Mouse (Mus musculus) heart, embryonic 12.5 days (tissue): ENCODE results near the gene Edn3. TPM values are rescaled to one million over a fixed set of nuclear protein-coding genes. Genes with fewer than 3 reads are reported as not detected.

Experiments used
- ATAC-seq: fragments of 200-750 bp; cut with Nextera tagmentation; 2 replicates; pipeline ENCODE4 v1.8.0; 2017; ENCODE audit warnings: moderate TSS enrichment, moderate library complexity; ENCODE audit not compliant: insufficient number of reproducible peaks, low FRiP score
- H3K27ac ChIP-seq: fragments of 300-500 bp; sonication (generic); 2 replicates; pipeline ENCODE4 v1.5.1; 2016; ENCODE audit warnings: mild to moderate bottlenecking, moderate library complexity; ENCODE audit not compliant: poor library complexity, severe bottlenecking
- H3K27me3 ChIP-seq: fragments of 300-500 bp; sonication (generic); replicated peaks from 2 replicates; pipeline ENCODE4 v1.6.1; 2016; ENCODE audit warnings: mild to moderate bottlenecking, moderate library complexity
- H3K36me3 ChIP-seq: fragments of 300-500 bp; sonication (generic); 2 replicates; pipeline ENCODE4 v1.6.1; 2016; ENCODE audit warnings: mild to moderate bottlenecking, moderate library complexity
- H3K4me1 ChIP-seq: fragments of 300-500 bp; sonication (generic); replicated peaks from 2 replicates; pipeline ENCODE4 v1.6.1; 2016; ENCODE audit warnings: mild to moderate bottlenecking
- H3K4me2 ChIP-seq: fragments of 300-500 bp; sonication (generic); 2 replicates; pipeline ENCODE4 v1.6.1; 2016; ENCODE audit warnings: mild to moderate bottlenecking, moderate library complexity
- H3K4me3 ChIP-seq: fragments of 300-500 bp; sonication (generic); 2 replicates; pipeline ENCODE4 v1.5.1; 2016; ENCODE audit warnings: mild to moderate bottlenecking
- H3K9ac ChIP-seq: fragments of 300-500 bp; sonication (generic); 2 replicates; pipeline ENCODE4 v1.6.1; 2016; ENCODE audit warnings: mild to moderate bottlenecking, moderate library complexity
- H3K9me3 ChIP-seq: fragments of 300-500 bp; sonication (generic); replicated peaks from 2 replicates; pipeline ENCODE4 v1.6.1; 2016; ENCODE audit warnings: mild to moderate bottlenecking, moderate library complexity
- WGBS: fragments of 180-500 bp; shearing (Covaris S2); methylation state at CpG from one replicate; pipeline ENCODE4 v1.1.7; 2016; 5-methylcytosine and 5-hydroxymethylcytosine counted together
- polyA plus RNA-seq: library from polyadenylated mRNA; unstranded; fragments of >200 nt; fragmentation: Nextera tagmentation; extraction: Ambion mirVana; gene quantifications from 2 replicates; pipeline ENCODE4 v1.2.1, GENCODE M21; 2016

Gene Edn3
- polyA plus RNA-seq, 1 experiment from 2014 or later: 0.23 TPM

- no peak overlapping the region for H3K4me2 ChIP-seq
- H3K4me3 ChIP-seq: no peak overlapping the region
- no peak overlapping the region for H3K9ac ChIP-seq
- no peak overlapping the region for H3K27ac ChIP-seq
- no peaks in the 10 kb centered on the region for H3K4me1 ChIP-seq
- WGBS: 70% methylated on average over 2 of the region's 2 CpGs
- no peaks in the 10 kb centered on the region for H3K36me3 ChIP-seq
- ATAC-seq: no peak
- no peaks in the 10 kb centered on the region for H3K27me3 ChIP-seq
- 0 out of 2 replicates have a peak, but pooled peaks cover 5% of the 10 kb centered on the region for H3K9me3 ChIP-seq
Observed at GRCm38 (mm10) chr2:174796998-174797397, 36.6 kb downstream of the Edn3 start.

- no peak for ATAC-seq
- 67% methylated on average over 4 of the region's 4 CpGs for WGBS
- Histone ChIP-seq H3K4me2 (no peak overlapping the region), H3K4me1 (no peaks in the 10 kb centered on the region), H3K27ac (no peak overlapping the region), H3K9ac (no peak overlapping the region), H3K27me3 (no peaks in the 10 kb centered on the region), H3K36me3 (no peaks in the 10 kb centered on the region), H3K4me3 (no peak overlapping the region), H3K9me3 (0 out of 2 replicates have a peak, but pooled peaks cover 5% of the 10 kb centered on the region)
Observed at GRCm38 (mm10) chr2:174797495-174798068, 37.2 kb downstream of the Edn3 start.

- Histone ChIP-seq H3K4me3 (no peak overlapping the region), H3K4me2 (no peak overlapping the region), H3K27me3 (no peaks in the 10 kb centered on the region), H3K36me3 (no peaks in the 10 kb centered on the region), H3K27ac (no peak overlapping the region), H3K9ac (no peak overlapping the region), H3K9me3 (0 out of 2 replicates have a peak, but pooled peaks cover 8% of the 10 kb centered on the region), H3K4me1 (no peaks in the 10 kb centered on the region)
- ATAC-seq: no peak
- 88% methylated on average over 6 of the region's 6 CpGs for WGBS
Observed at GRCm38 (mm10) chr2:174802453-174802852, 42.0 kb downstream of the Edn3 start.

- Histone ChIP-seq H3K9ac (no peak overlapping the region), H3K4me1 (no peaks in the 10 kb centered on the region), H3K27ac (no peak overlapping the region), H3K36me3 (no peaks in the 10 kb centered on the region), H3K4me2 (no peak overlapping the region), H3K4me3 (no peak overlapping the region), H3K9me3 (0 out of 2 replicates have a peak, but pooled peaks cover 8% of the 10 kb centered on the region), H3K27me3 (no peaks in the 10 kb centered on the region)
- WGBS: 84% methylated on average over 1 of the region's 1 CpGs
- ATAC-seq: no peak
Observed at GRCm38 (mm10) chr2:174803661-174804060, 43.2 kb downstream of the Edn3 start.

DNA sequence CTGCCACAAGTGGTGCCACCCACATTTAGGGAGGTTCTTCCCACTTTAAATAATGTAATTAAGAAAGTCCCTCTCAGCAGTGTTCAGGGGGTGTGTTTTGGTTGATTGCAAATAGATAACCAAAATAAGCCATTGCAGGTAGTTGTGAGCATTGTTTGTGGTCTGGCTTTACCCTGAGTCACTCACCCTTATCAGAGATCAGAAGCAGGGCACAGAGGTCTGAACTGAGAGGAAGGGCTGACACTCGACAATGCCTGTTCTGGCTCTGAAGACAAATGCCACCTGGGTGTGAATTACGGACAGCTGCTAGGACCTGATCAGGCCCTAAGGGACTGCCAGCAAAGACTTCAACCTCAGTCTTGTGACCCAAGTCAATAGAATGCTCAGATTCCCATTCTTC is 47.5 kb downstream of the Edn3 start:
- Histone ChIP-seq H3K36me3 (no peaks in the 10 kb centered on the region), H3K9ac (no peak overlapping the region), H3K9me3 (0 out of 2 replicates have a peak, but pooled peaks cover 6% of the 10 kb centered on the region), H3K27me3 (no peaks in the 10 kb centered on the region), H3K27ac (no peak overlapping the region), H3K4me1 (no peaks in the 10 kb centered on the region), H3K4me2 (no peak overlapping the region), H3K4me3 (no peak overlapping the region)
- ATAC-seq: no peak
- WGBS: 23% methylated on average over 2 of the region's 2 CpGs

- no peak for ATAC-seq
- Histone ChIP-seq H3K27ac (no peak overlapping the region), H3K36me3 (no peaks in the 10 kb centered on the region), H3K9ac (no peak overlapping the region), H3K9me3 (0 out of 2 replicates have a peak, but pooled peaks cover 6% of the 10 kb centered on the region), H3K4me1 (no peaks in the 10 kb centered on the region), H3K4me3 (no peak overlapping the region), H3K4me2 (no peak overlapping the region), H3K27me3 (no peaks in the 10 kb centered on the region)
- WGBS: 44% methylated on average over 4 of the region's 4 CpGs
Observed at GRCm38 (mm10) chr2:174809296-174809695, 48.9 kb downstream of the Edn3 start.

- Histone ChIP-seq H3K36me3 (no peaks in the 10 kb centered on the region), H3K4me3 (no peak overlapping the region), H3K27ac (no peak overlapping the region), H3K9me3 (0 out of 2 replicates have a peak, but pooled peaks cover 4% of the 10 kb centered on the region), H3K9ac (no peak overlapping the region), H3K4me2 (no peak overlapping the region), H3K4me1 (no peaks in the 10 kb centered on the region), H3K27me3 (no peaks in the 10 kb centered on the region)
- ATAC-seq: no peak
- WGBS: 47% methylated on average over 11 of the region's 11 CpGs
Observed at GRCm38 (mm10) chr2:174813306-174813705, 52.9 kb downstream of the Edn3 start.

DNA sequence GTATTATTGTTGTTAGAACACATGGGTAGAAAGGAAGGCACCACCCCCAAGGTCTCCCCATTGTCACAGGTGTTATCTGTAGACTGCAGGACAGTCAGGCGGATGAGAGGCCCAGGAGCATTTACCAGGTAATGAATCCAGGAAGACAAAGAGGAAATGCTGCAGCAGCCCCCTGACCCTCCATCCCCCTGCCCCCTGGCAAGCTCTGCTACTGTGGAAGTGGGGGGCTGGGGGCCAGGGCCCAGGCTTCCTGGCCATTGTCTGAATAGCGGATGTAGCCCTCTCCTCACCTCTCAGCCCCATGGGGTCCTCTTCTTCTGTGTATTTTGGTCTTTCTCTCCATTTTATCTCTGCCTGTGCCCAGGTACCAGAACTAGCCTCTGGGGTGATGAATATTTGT is 55.7 kb downstream of the Edn3 start:
- no peak overlapping the region for H3K4me3 ChIP-seq
- H3K4me1 ChIP-seq: no peaks in the 10 kb centered on the region
- no peak overlapping the region for H3K4me2 ChIP-seq
- H3K27me3 ChIP-seq: no peaks in the 10 kb centered on the region
- no peak overlapping the region for H3K9ac ChIP-seq
- H3K36me3 ChIP-seq: no peaks in the 10 kb centered on the region
- no peak for ATAC-seq
- H3K9me3 ChIP-seq: no peaks in the 10 kb centered on the region
- WGBS: 58% methylated on average over 2 of the region's 2 CpGs
- H3K27ac ChIP-seq: no peak overlapping the region

DNA sequence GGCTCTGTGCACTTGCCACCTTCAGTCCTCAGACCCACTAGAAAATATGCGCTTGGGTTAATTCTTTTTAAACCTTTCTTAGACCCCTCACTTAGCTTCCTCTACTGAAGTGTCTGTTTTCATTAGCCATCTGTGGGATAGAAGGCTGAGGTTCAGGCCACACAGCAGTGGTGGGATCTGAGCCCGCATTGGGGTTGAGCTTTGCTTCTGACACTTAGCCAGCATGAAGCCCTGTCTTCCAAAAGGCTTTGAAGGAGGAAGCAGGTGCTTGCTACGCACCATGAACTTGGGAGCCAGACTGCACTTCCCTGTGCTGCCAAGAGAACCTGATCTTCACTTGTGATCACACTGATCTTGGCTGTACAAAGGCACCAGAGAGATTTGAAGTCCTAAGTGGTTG is 59.9 kb downstream of the Edn3 start:
- Histone ChIP-seq H3K4me2 (no peak overlapping the region), H3K36me3 (no peaks in the 10 kb centered on the region), H3K9me3 (no peaks in the 10 kb centered on the region), H3K27me3 (no peaks in the 10 kb centered on the region), H3K4me3 (no peak overlapping the region), H3K27ac (no peak overlapping the region), H3K4me1 (no peaks in the 10 kb centered on the region), H3K9ac (no peak overlapping the region)
- WGBS: 83% methylated on average over 3 of the region's 3 CpGs
- ATAC-seq: no peak

DNA sequence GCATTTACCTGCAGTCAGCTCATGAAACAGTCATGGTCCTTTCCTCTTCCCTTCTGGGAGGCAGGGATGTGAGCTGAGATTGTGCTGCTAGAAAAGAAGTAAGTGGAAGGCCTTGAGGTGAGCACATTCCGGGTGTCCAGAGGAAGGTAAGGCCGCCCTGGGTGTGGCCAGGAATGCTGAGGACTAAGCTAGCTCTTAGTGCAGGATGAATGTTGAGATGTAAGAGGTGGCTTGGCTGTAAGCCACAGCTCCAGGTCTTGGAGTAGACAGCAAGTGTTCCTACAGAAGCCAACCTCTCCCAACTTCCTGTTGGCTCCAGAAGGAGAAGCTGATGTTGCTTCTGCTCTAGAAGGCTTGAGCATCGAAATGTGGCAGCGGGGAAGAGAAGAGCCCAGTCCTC is 67.4 kb downstream of the Edn3 start:
- Histone ChIP-seq H3K9me3 (no peaks in the 10 kb centered on the region), H3K27ac (no peak overlapping the region), H3K4me3 (no peak overlapping the region), H3K4me1 (no peaks in the 10 kb centered on the region), H3K36me3 (no peaks in the 10 kb centered on the region), H3K4me2 (no peak overlapping the region), H3K27me3 (no peaks in the 10 kb centered on the region), H3K9ac (no peak overlapping the region)
- ATAC-seq: no peak
- 84% methylated on average over 4 of the region's 4 CpGs for WGBS

DNA sequence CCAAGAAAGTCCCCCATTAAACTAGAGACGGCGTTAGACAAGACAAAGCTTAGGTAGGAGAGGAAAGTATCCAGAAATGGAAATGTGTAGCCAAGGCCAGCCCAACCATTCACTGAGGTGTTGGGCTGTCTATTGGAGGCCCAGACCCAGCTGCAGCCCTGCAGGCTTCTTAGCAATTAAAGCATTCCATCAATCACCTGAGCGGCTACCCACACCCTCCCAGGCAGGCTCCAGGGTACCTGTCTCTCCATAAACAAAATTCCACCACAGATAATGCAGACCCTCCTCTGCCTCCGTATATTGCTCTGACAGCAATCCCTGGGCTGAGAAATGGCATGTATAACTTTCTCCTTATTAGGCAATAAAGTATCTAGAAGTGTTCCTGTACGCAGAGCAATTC is 73.2 kb downstream of the Edn3 start:
- no peak overlapping the region for H3K27ac ChIP-seq
- no peaks in the 10 kb centered on the region for H3K4me1 ChIP-seq
- no peak overlapping the region for H3K9ac ChIP-seq
- no peak overlapping the region for H3K4me2 ChIP-seq
- no peak for ATAC-seq
- H3K9me3 ChIP-seq: no peaks in the 10 kb centered on the region
- H3K36me3 ChIP-seq: no peaks in the 10 kb centered on the region
- no peak overlapping the region for H3K4me3 ChIP-seq
- 66% methylated on average over 5 of the region's 5 CpGs for WGBS
- no peaks in the 10 kb centered on the region for H3K27me3 ChIP-seq
